ENCODE assay signal across 9 mouse cellular contexts in genomic region chr7:118409421-118409820, GRCm38 (mm10). TPM values are rescaled to one million over a fixed set of nuclear protein-coding genes. Genes with fewer than 3 reads are reported as not detected.
DNase-seq lines count a peak whose midpoint lies in the region; ATAC-seq and TF ChIP-seq lines count a peak whose summit lies in the region.
"Had no signal": no experiment of that assay in that cellular context is flagged by ENCODE, and none has a peak within 500 bp of the region (broad histone marks: within the 10 kb centered on the region; RNA-seq: fewer than 3 reads in every experiment).

No protein-coding gene starts in this region.

- peaks cover 14% of the 10 kb centered on the region for H3K4me1 ChIP-seq in limb, embryonic 10.5 days

- H3K27me3 ChIP-seq in limb, embryonic 10.5 days (ENCODE audit: low read depth, poor library complexity, severe bottlenecking): no peaks in the 10 kb centered on the region

- TF ChIP-seq CTCF in left cerebral cortex, adult 2 months (IDR thresholded peaks at IDR 0.05): peak; percentile 49

- H3K36me3 ChIP-seq in limb, embryonic 10.5 days: no peaks in the 10 kb centered on the region

- H3K4me3 ChIP-seq in left cerebral cortex, adult 2 months: no peak overlapping the region
- H3K4me3 ChIP-seq in limb, embryonic 10.5 days: no peak overlapping the region

- H3K9me3 ChIP-seq in limb, embryonic 10.5 days (replicated peaks): no peaks in the 10 kb centered on the region

- no peak for ATAC-seq in megakaryocyte, adult 5-6 weeks (ENCODE audit: poor library complexity, severe bottlenecking)

- H3K27ac ChIP-seq in left cerebral cortex, adult 2 months: no peak overlapping the region
- H3K27ac ChIP-seq in limb, embryonic 10.5 days: no peak overlapping the region

- intact Hi-C loops in left cerebral cortex, adult 2 months (cut with DNase I): loop anchor here (2.0 kb wide), 1 partner anchor 105 kb away; no protein-coding TSS in a partner anchor
- intact Hi-C loops in left cerebral cortex, postnatal 14 days (cut with DNase I): loop anchor here (5.0 kb wide), 1 partner anchor 102 kb away; no protein-coding TSS in a partner anchor

- WGBS in limb, embryonic 10.5 days: 34% methylated on average over 2 of the region's 2 CpGs

- DNase-seq in adrenal gland, postnatal 36 days: peak; percentile 5 to 8
- no peak for DNase-seq in adrenal gland, adult 18-20 months (ENCODE audit: low spot score in 2 of 2)
- no peak for DNase-seq in left cerebral cortex, adult 2 months (ENCODE audit: extremely low spot score in 1 of 2, low spot score in 2 of 2)
- no peak for DNase-seq in left cerebral cortex, postnatal 14 days (ENCODE audit: low spot score in 2 of 2)
- peak; percentile 52 for DNase-seq in ZHBTc4 (ENCODE audit: low read depth, low spot score)
- DNase-seq in limb, embryonic 10.5 days (ENCODE audit: low spot score): peak; percentile 61
- DNase-seq in spleen, postnatal 14 days (ENCODE audit: low spot score in 2 of 2): no peak
- DNase-seq: cerebellum, adult 9-11 months had no signal

RNA-seq across cellular contexts. Expression of gene Syt17, which starts 38.6 kb away (rescaled TPM):
- 1 to 10 TPM; 4.7 to 5.7 TPM for total RNA-seq in adrenal gland, postnatal 36 days (2021)
- total RNA-seq in adrenal gland, adult 18-20 months (2021): 1 to 10 TPM; 5.3 to 7.2 TPM
- 10 to 100 TPM; 59.2 to 63.5 TPM for total RNA-seq in left cerebral cortex, adult 2 months (2021)
- total RNA-seq in left cerebral cortex, postnatal 14 days (2021): 10 to 100 TPM; 61.8 to 68.6 TPM
- 1.2 and 1.3 TPM in 2 replicates for polyA plus RNA-seq in limb, embryonic 10.5 days (2016; fragmentation: Nextera tagmentation; extraction: Ambion mirVana)
- not detected in 2 replicates for total RNA-seq in megakaryocyte, adult 5-6 weeks (2015)
- not detected in 2 replicates for total RNA-seq in megakaryocyte, adult 5-6 weeks (2017)

Comparison
In these comparisons a context has a peak if more than half of its experiments do, and no peak if none do; other contexts are left out.
1. DNase-seq: peak in adrenal gland, postnatal 36 days (2 of 2), ZHBTc4 (single experiment) and limb, embryonic 10.5 days (single experiment); none in adrenal gland, adult 18-20 months (0 of 2), left cerebral cortex, adult 2 months (0 of 2), left cerebral cortex, postnatal 14 days (0 of 2) and spleen, postnatal 14 days (0 of 2).
2. RNA of gene Syt17, which starts 38.6 kb away (total RNA-seq): 61.8 to 68.6 TPM in left cerebral cortex, postnatal 14 days and 59.2 to 63.5 TPM in left cerebral cortex, adult 2 months; 5.3 to 7.2 TPM in adrenal gland, adult 18-20 months, 4.7 to 5.7 TPM in adrenal gland, postnatal 36 days and not detected in megakaryocyte, adult 5-6 weeks; every median in the first group is over 4 times any median in the second.